Mouse (Mus musculus): ENCODE results near the gene Dyrk2.

The Dyrk2 gene

DNA sequence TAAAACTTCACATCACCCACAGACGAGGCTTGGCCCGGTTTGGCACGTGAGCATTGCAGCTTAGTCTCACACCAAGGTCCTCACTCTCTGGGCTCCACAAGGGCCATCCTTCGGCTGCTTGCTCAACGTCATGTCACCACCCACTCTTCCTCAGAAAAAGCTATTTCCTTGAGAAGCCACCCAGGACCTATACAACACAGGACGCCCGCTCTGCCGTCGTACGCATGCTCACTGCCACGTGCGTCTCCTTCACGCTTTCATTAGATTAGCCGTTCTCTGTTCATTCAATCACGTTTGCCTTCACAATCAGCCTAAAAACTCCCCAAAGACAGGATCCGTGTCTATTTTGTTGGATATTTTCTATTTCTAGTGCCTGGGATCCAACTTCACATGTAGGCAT lies 17.5 kb downstream of the Dyrk2 start:
- in situ Hi-C loops (cut with MboI; ENCODE audit: unreplicated experiment in 2 of 2): loop anchor here (25.0 kb wide), 2 partner anchors 360 to 690 kb away; no protein-coding TSS in a partner anchor

- in situ Hi-C loops (cut with MboI; ENCODE audit: unreplicated experiment in 2 of 2): no loop called here
Observed at GRCm38 (mm10) chr10:118848501-118848900, 21.5 kb downstream of the Dyrk2 start.

- in situ Hi-C loops (cut with MboI; ENCODE audit: unreplicated experiment in 2 of 2): no loop called here
Observed at GRCm38 (mm10) chr10:118846991-118847545, 22.9 kb downstream of the Dyrk2 start.

DNA sequence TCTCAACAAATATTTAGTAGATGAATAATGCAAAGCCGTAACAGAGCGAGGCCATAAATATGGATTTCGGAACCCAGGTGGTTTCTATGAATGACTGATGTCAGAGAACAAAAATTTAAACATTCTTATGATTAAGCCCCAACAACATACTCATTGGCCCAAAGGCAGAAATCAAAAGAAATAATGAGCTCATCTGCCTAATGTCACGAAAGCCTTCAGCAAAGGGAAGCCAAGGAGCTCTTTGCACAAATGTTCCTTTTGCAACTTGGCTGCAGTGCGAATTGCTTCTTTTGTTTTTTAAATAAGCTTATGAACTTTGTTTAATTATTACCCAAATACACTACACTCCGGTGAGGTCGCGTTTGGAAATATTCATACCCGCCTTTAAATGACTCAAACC lies 29.4 kb downstream of the Dyrk2 start:
- in situ Hi-C loops (cut with MboI; ENCODE audit: unreplicated experiment in 2 of 2): no loop called here

GRCm38 (mm10) chr10:118839343-118840141 lies 30.5 kb downstream of the Dyrk2 start:
- in situ Hi-C loops (cut with MboI; ENCODE audit: unreplicated experiment in 2 of 2): no loop called here

GRCm38 (mm10) chr10:118837636-118838035 lies 32.4 kb downstream of the Dyrk2 start:
- in situ Hi-C loops (cut with MboI; ENCODE audit: unreplicated experiment in 2 of 2): no loop called here

DNA sequence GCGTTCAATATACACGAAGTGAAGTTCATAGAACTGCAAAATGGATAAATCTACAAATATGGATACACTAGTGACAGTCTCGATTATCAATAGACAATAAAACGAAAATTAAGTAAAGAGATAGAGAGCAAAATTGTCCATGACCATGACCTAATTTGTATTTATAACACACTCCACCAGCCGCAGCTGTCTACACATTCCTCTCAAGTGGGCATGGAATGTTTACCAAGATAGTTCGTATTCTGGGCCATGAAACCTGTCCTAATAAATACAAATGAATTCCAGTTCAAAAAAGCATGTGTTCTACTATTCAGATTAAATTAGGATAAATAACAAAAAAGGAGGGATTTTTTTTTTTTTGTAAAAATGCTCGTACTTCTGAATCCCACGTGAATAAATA lies 38.8 kb downstream of the Dyrk2 start:
- in situ Hi-C loops (cut with MboI; ENCODE audit: unreplicated experiment in 2 of 2): no loop called here

DNA sequence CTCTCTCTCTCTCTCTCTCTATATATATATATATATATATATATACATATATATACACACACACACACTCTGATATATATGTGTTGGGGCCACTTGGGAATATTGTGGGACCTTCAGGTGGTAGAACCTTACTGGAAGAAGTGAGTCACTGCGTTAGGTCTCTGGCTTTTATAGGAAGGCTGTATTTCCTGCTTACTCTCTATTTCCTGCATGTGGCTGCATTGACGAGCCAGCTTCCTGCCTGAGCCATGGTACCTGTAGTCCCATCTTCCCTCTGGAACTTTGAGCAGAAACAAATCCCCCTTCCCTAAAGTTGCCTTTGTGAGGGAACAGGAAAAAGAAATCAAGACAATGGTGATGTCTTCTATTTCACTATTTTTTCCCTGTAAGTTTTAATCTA lies 40.4 kb downstream of the Dyrk2 start:
- in situ Hi-C loops (cut with MboI; ENCODE audit: unreplicated experiment in 2 of 2): no loop called here

GRCm38 (mm10) chr10:118827116-118827515 lies 42.9 kb downstream of the Dyrk2 start:
- in situ Hi-C loops (cut with MboI; ENCODE audit: unreplicated experiment in 2 of 2): no loop called here

DNA sequence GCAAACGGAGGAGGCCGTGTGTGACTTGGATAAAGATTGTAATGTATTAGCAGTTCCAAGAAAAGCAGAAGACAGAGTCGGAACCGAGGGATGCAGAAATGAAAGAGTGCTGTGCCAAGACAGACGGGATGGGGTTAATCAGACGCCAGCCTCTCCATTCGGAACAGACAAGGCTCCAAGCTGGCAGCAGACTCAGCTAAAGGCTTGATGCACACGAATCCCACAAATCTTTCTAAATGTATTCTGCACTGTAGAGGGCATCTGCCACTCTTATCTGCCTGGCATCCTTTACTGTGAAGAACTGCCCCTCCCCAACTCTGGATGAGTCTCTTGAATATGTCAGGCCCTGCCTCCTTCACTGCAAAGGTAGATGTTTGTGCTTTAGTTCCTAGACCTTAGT lies 45.2 kb downstream of the Dyrk2 start:
- in situ Hi-C loops (cut with MboI; ENCODE audit: unreplicated experiment in 2 of 2): no loop called here

- in situ Hi-C loops (cut with MboI; ENCODE audit: unreplicated experiment in 2 of 2): no loop called here
Observed at GRCm38 (mm10) chr10:118820901-118821300, 49.1 kb downstream of the Dyrk2 start.

GRCm38 (mm10) chr10:118819846-118820245 lies 50.2 kb downstream of the Dyrk2 start:
- in situ Hi-C loops (cut with MboI; ENCODE audit: unreplicated experiment in 2 of 2): no loop called here

GRCm38 (mm10) chr10:118817089-118817488 lies 52.9 kb downstream of the Dyrk2 start:
- in situ Hi-C loops (cut with MboI; ENCODE audit: unreplicated experiment in 2 of 2): no loop called here

- in situ Hi-C loops (cut with MboI; ENCODE audit: unreplicated experiment in 2 of 2): no loop called here
Observed at GRCm38 (mm10) chr10:118811945-118812344, 58.1 kb downstream of the Dyrk2 start.

DNA sequence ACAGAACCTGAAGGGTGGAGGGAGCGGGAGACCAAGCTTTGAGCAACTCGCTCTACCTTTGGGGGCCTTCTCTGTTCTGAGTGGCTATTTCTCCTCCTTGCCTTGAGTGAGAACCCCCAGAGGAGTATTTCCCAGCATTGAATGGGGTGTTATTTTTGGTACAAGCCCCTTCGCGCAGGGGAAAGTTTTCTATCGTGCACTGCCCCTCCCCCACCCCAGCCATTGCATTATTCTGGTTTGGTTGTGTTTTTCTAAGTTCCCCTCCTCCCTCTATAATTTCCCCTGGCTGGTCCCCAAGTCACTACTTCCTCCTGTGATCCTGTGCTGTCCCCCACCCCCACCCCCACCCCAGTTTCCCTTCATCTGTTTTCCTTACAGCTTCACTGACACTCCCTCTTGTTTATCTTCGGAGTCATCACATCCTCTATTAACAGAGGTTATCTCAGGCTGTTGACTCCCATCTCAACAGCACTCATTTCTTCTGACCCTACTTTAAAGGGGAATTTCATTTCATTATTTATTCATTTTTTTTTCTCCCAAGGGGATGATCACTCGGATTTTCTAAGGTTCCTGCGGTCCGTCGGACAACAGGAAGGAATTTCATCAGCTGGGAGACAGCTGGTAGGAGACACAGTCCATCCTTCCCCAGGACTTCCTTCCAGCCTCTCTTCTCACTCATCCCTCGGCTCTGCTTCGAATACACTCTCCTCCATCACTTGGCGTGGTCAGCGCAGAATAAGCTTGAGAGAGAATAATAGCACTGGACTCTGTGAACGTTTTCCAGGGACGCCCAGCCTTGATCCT lies 58.9 kb downstream of the Dyrk2 start:
- in situ Hi-C loops (cut with MboI; ENCODE audit: unreplicated experiment in 2 of 2): no loop called here
